Mouse (Mus musculus): ENCODE data around the gene Nacc1.
"Not testable (repeated sequence)": the region's sequence is repeated elsewhere in the genome, so short reads cannot be mapped to it uniquely, and the experiment has no call there.

- not testable (repeated sequence) for TF ChIP-seq EP300 (IDR thresholded peaks at IDR 0.05; ENCODE audit: low read depth in 1 of 2, low read length in 2 of 2); CTCF (IDR thresholded peaks at IDR 0.05 in 2 of 3, conservative IDR thresholded peaks at IDR 0.05 in 1 of 3; ENCODE audit: control insufficient read depth in 1 of 3, insufficient read depth in 1 of 3, low read depth in 2 of 3, low read length in 3 of 3, poor library complexity in 1 of 3, severe bottlenecking in 1 of 3); ZC3H11A (IDR thresholded peaks at IDR 0.05; ENCODE audit: low read depth, low read length); KAT2A (conservative IDR thresholded peaks at IDR 0.05; ENCODE audit: low read depth, low read length); ELF1 (IDR thresholded peaks at IDR 0.05; ENCODE audit: low read depth, low read length); SIN3A (IDR thresholded peaks at IDR 0.05; ENCODE audit: low read length); HCFC1 (IDR thresholded peaks at IDR 0.05; ENCODE audit: low read depth, low read length); JUND (IDR thresholded peaks at IDR 0.05; ENCODE audit: low read depth, low read length); CHD1 (IDR thresholded peaks at IDR 0.05; ENCODE audit: low read depth, low read length); POLR2A (IDR thresholded peaks at IDR 0.05; ENCODE audit: control insufficient read depth in 1 of 2, insufficient read depth in 1 of 2, low read depth in 1 of 2, low read length in 2 of 2, poor library complexity in 1 of 2); BHLHE40 (IDR thresholded peaks at IDR 0.05; ENCODE audit: borderline replicate concordance, low read depth, low read length); TAL1 (IDR thresholded peaks at IDR 0.05; ENCODE audit: low read length); RCOR1 (IDR thresholded peaks at IDR 0.05; ENCODE audit: low read depth, low read length)
These were observed 64.2 kb downstream of the Nacc1 start for GRCm38 (mm10) chr8:84623425-84623824.
